Mouse (Mus musculus): ENCODE measurements around the gene Ttn.
A peak's percentile ranks its signal among the peaks of the same experiment; 100 is the strongest.

The Ttn gene

GRCm38 (mm10) chr2:76965542-76965941, 16.8 kb downstream of the Ttn start:
- DNase-seq (ENCODE audit: extremely low spot score, low spot score) = no peak

- no peak for DNase-seq (ENCODE audit: extremely low spot score, low spot score)
Observed at GRCm38 (mm10) chr2:76962045-76962432, 20.3 kb downstream of the Ttn start.

- DNase-seq (ENCODE audit: extremely low spot score, low spot score) = no peak
Observed at GRCm38 (mm10) chr2:76961420-76962044, 20.8 kb downstream of the Ttn start.

DNA sequence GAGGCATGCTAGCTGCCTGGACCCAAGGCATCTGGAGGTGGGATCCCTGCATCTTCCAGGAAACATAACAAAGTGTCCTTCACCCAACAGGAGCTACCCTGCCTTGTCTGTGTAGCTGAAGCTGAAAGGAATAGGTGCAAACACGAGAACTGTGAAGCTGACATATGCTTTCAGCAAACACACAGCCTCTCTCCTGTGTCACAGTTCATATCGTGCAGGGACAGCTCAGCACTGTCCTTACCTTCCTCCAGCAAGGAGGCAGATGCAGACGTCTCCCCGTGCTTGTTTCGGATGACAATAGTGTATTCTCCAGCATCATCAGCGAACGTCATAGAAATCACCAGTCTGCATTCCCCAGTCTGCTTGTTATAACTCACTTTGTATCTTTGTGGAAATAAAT, 32.6 kb downstream of the Ttn start:
- DNase-seq (ENCODE audit: extremely low spot score, low spot score) = no peak

GRCm38 (mm10) chr2:76938515-76938914, 43.8 kb downstream of the Ttn start:
- no peak for DNase-seq (ENCODE audit: extremely low spot score, low spot score)

GRCm38 (mm10) chr2:76929718-76930117, 52.6 kb downstream of the Ttn start:
- DNase-seq (ENCODE audit: extremely low spot score, low spot score) = peak; percentile 68

- DNase-seq (ENCODE audit: extremely low spot score, low spot score) = no peak
Observed at GRCm38 (mm10) chr2:76928816-76929215, 53.5 kb downstream of the Ttn start.

DNA sequence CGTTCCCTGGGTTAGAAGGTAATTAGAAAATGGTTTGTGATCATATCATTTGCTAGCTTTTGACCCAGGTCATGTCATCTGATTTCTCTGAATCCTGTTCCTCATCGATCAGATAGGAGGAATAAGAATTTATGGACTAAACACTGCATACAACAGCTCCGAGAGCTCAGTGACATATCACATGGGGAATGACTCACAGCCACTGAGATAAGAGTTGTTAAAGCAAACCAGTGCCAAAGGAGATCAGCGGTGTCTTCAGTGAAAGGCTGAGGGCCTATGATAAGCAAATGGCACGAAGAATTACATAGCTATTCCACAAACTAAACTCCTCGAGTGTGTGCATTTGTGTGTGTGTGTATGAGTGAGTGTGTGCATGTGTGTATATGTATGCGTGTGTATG, 54.0 kb downstream of the Ttn start:
- DNase-seq (ENCODE audit: extremely low spot score, low spot score) = no peak

DNA sequence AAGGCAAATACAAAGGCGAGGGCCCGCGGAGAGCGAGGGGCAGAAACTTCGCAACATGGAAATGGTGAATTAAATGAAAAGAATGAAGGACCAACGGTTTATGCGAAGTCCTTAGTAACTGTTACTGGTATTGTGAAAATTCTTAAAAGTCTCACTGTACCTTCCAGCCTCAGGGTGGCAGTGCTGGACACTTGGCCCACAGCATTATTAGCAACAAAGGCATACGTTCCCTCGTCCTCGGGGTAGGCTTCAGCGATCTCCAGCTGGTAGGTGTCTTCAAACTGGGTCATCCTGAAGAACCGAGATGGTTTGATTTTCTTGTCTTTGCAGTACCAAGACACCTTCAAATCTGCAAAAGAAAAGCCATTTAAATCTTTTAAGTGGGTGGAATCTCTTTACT, 55.4 kb downstream of the Ttn start:
- DNase-seq (ENCODE audit: extremely low spot score, low spot score) = no peak

- DNase-seq (ENCODE audit: extremely low spot score, low spot score) = no peak
Observed at GRCm38 (mm10) chr2:76914959-76915358, 67.4 kb downstream of the Ttn start.

DNA sequence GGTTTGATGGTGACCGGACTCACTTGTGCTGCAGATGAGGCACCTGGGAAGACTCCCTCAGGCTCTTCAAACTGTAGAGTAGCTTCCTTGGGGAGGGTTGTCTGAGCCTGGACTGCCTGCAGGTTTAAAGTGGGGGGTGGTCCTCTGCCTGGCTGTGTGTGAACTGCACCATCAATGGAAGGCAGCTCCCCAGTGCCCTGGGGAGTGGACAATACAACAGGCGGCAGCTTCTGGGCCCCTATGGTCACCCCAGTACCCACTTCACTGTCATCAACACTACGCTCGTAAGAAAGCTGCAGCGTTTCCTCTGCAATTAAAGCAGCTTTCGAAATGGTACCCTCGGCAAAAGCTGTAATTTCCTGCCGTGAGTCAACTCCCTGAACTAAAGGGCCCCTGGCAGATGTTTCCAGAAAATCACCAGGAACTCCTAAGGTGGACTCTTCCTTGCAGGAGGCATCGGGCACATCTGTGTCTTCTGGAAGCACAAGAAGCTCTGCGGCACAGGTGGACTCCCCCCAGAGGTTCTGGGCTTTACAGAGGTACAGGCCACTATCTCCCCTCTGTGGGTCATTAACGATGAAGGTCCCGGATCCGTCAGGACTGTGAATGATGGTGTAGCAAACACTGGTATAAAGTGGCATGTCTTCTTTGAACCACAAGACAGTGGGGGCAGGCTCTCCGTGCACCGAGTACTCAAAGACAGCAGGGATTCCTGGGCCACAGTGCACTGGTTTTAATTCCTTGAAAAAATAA, 73.5 kb downstream of the Ttn start:
- DNase-seq (ENCODE audit: extremely low spot score, low spot score) = no peak

- no peak for DNase-seq (ENCODE audit: extremely low spot score, low spot score)
Observed at GRCm38 (mm10) chr2:76903351-76903750, 79.0 kb downstream of the Ttn start.

DNA sequence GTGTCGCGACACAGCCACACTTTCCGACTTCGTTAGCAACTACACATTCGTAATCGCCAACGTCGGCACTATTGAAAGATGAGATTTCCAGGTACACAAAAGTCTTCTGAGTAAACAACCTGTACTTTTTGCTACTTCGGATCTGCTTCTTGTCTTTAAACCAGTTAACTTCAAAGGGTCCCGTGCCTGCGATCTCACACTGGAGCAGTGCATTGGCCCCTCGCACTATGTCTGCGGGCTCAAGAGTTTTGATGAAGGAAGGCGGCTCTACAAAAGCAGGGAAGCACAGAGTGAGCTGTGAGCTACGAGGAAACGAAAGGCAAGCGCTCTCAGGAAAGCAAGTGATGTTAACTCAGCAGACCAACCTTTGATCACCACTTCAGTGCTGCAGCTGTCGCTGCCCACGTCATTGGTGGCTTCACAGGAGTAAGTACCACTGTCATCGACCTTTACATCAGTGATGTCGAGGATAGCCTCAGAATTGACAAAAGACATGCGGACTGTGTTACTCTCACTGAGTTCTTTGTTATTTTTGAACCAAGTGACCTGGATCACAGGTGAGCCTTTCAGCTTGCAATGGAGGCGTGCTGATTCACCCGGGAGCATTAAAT, 80.8 kb downstream of the Ttn start:
- DNase-seq (ENCODE audit: extremely low spot score, low spot score) = no peak

- no peak for DNase-seq (ENCODE audit: extremely low spot score, low spot score)
Observed at GRCm38 (mm10) chr2:76899886-76900285, 82.5 kb downstream of the Ttn start.

GRCm38 (mm10) chr2:76896990-76897389, 85.4 kb downstream of the Ttn start:
- DNase-seq (ENCODE audit: extremely low spot score, low spot score) = no peak

DNA sequence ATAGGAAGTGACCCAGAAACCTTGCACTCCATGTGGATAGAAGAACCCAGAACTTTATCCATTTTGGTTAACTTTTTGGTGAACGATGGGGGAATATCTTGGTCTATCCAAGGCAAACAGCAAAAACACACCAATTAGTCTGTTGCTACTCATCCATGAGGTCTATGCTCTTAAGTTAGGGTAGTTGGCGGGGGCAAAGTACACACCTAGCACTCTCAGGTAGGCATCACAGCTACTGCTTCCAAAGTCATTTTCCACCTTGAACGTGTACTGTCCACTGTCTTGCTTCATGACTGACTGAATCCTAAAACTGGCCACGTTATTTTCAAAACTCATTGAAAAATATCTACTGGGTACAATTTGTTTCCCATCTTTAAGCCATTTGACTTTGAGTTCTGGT, 87.0 kb downstream of the Ttn start:
- DNase-seq (ENCODE audit: extremely low spot score, low spot score) = no peak

DNA sequence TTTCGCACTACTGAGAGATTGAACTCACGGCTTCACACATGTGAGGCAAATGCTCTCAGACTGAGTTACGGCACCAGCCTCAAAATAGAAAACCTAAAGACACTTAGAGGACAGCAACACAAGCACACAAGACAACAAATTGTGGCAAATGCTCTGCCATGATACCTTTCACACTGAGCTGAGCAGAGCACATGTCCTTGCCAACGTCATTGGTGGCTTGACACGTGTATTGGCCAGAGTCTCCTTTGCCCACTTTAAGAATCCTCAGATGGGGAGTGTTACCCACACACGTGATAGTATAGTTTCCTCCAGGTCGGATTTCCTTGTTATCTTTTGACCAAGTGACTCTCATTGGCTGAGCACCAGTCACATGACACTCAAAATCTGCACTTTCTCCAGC, 93.6 kb downstream of the Ttn start:
- no peak for DNase-seq (ENCODE audit: extremely low spot score, low spot score)

DNA sequence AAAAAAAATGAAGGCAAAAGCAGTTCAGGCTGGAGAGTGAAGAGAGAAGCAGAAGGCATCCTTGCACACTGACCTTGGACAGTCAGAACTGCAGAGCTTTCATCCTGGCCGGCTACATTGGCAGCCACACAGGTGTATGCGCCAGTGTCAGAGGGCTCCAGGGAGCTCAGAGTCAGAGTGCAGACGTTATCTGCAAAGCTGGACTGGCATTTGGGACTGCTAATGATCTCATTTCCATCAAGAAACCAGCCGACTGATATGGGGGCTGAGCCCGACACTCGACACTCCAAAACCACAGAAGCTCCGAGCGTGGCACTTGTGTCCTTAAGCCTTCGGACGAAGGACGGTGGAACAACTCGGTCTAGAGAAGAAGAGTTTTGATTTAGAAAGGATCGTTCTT, 96.5 kb downstream of the Ttn start:
- no peak for DNase-seq (ENCODE audit: extremely low spot score, low spot score)

- DNase-seq (ENCODE audit: extremely low spot score, low spot score) = no peak
Observed at GRCm38 (mm10) chr2:76881406-76881805, 100.9 kb downstream of the Ttn start.

GRCm38 (mm10) chr2:76875587-76875986, 106.8 kb downstream of the Ttn start:
- no peak for DNase-seq (ENCODE audit: extremely low spot score, low spot score)

DNA sequence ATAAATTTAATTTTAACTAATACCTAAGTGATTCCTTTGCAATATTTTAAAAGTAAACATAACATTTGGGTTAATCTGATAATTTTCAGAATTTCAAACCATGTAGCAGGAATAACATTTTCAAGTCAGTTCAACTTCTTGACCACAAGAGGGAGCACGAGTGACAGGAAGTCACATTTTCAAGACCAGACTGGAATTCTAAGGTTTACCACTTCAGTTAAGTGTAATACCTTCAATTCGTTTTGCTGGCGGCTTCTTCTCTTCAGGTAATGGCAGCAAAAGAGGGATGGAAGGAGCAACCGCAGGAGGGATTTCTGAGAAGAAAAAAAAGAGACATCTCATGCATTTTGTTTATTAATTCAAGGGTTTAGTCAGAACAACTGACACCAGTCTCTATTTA, 115.4 kb downstream of the Ttn start:
- DNase-seq (ENCODE audit: extremely low spot score, low spot score) = peak; percentile 21

- DNase-seq (ENCODE audit: extremely low spot score, low spot score) = no peak
Observed at GRCm38 (mm10) chr2:76865497-76865896, 116.8 kb downstream of the Ttn start.

- no peak for DNase-seq (ENCODE audit: extremely low spot score, low spot score)
Observed at GRCm38 (mm10) chr2:76861327-76861726, 121.0 kb downstream of the Ttn start.

All from neural tube, embryonic 10.5 days (tissue).